Mouse (Mus musculus) forebrain, embryonic 10.5 days (tissue): ENCODE results near the gene Fam193a. TPM values are rescaled to one million over a fixed set of nuclear protein-coding genes. Genes with fewer than 3 reads are reported as not detected.

ENCODE experiments used
- DNase-seq: peaks from one replicate; pipeline ENCODE4 v3.0.0-alpha.2; 2017; ENCODE audit warnings: low spot score; ENCODE audit errors: extremely low spot score
- H3K27ac ChIP-seq: fragments of 300-500 bp; sonication (generic); 2 replicates; pipeline ENCODE4 v1.5.1; 2016; ENCODE audit warnings: mild to moderate bottlenecking
- H3K27me3 ChIP-seq: fragments of 300-500 bp; sonication (generic); 2 replicates; pipeline ENCODE4 v1.6.1; 2016; ENCODE audit warnings: mild to moderate bottlenecking; ENCODE audit not compliant: poor library complexity, severe bottlenecking
- H3K36me3 ChIP-seq: fragments of 300-500 bp; sonication (generic); replicated peaks from 2 replicates; pipeline ENCODE4 v1.6.1; 2016; ENCODE audit warnings: mild to moderate bottlenecking, moderate library complexity
- H3K4me1 ChIP-seq: fragments of 300-500 bp; sonication (generic); 2 replicates; pipeline ENCODE4 v1.6.1; 2016
- H3K4me3 ChIP-seq: fragments of 300-500 bp; sonication (generic); 2 replicates; pipeline ENCODE4 v1.5.1; 2016; ENCODE audit warnings: mild to moderate bottlenecking, moderate library complexity
- H3K9me3 ChIP-seq: fragments of 300-500 bp; sonication (generic); 2 replicates; pipeline ENCODE4 v1.6.1; 2016; ENCODE audit warnings: mild to moderate bottlenecking, moderate library complexity
- WGBS: fragments of 180-500 bp; shearing (Covaris S2); methylation state at CpG from one replicate; pipeline ENCODE4 v1.1.7; 2016; 5-methylcytosine and 5-hydroxymethylcytosine counted together
- polyA plus RNA-seq: library from polyadenylated mRNA; unstranded; fragments of >200 nt; fragmentation: Nextera tagmentation; extraction: Ambion mirVana; gene quantifications from 2 replicates; pipeline ENCODE4 v1.2.1, GENCODE M21; 2016

Gene Fam193a
- polyA plus RNA-seq, 1 experiment from 2014 or later, result 13.8 TPM

DNA sequence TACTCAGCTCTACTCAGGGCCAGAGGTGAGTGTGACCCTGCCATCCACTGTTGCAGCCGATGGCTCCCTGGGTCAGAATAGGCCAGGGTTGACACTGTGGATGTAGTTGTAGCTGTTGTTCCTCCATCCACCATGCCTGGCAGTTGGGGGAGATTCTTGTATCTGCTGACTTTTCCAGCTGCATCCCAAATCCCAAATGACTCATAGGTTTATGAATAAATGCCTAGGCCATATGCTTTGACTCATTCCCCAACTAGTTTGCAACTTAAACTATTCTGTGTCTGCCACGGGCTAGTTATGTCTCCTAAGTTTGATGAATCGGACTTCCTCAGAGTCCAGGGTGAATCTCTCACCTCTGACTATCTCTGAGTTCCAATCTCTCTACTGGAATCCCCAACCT is 9.5 kb upstream of the Fam193a start:
- H3K36me3 ChIP-seq, result peaks cover 95% of the 10 kb centered on the region
- H3K27ac ChIP-seq, result no peak overlapping the region
- DNase-seq, result no peak
- WGBS, result 92% methylated on average over 3 of the region's 3 CpGs
- no peaks in the 10 kb centered on the region for H3K9me3 ChIP-seq
- no peaks in the 10 kb centered on the region for H3K4me1 ChIP-seq
- no peak overlapping the region for H3K4me3 ChIP-seq
- H3K27me3 ChIP-seq, result no peaks in the 10 kb centered on the region

GRCm38 (mm10) chr5:34363115-34363514 is 6.6 kb upstream of the Fam193a start:
- H3K4me1 ChIP-seq, result no peaks in the 10 kb centered on the region
- H3K36me3 ChIP-seq, result peaks cover 73% of the 10 kb centered on the region
- H3K27me3 ChIP-seq, result no peaks in the 10 kb centered on the region
- no peaks in the 10 kb centered on the region for H3K9me3 ChIP-seq
- H3K4me3 ChIP-seq, result no peak overlapping the region
- H3K27ac ChIP-seq, result no peak overlapping the region
- no peak for DNase-seq

- Histone ChIP-seq H3K36me3 (peaks cover 22% of the 10 kb centered on the region), H3K4me3 (peak overlapping the region; percentile 91), H3K27ac (peak overlapping the region; percentile 87), H3K9me3 (no peaks in the 10 kb centered on the region), H3K27me3 (no peaks in the 10 kb centered on the region), H3K4me1 (peaks cover 26% of the 10 kb centered on the region)
- no peak for DNase-seq
- WGBS, result 70% methylated on average over 7 of the region's 7 CpGs
These were observed 1.0 kb upstream of the Fam193a start for GRCm38 (mm10) chr5:34368551-34369290.

DNA sequence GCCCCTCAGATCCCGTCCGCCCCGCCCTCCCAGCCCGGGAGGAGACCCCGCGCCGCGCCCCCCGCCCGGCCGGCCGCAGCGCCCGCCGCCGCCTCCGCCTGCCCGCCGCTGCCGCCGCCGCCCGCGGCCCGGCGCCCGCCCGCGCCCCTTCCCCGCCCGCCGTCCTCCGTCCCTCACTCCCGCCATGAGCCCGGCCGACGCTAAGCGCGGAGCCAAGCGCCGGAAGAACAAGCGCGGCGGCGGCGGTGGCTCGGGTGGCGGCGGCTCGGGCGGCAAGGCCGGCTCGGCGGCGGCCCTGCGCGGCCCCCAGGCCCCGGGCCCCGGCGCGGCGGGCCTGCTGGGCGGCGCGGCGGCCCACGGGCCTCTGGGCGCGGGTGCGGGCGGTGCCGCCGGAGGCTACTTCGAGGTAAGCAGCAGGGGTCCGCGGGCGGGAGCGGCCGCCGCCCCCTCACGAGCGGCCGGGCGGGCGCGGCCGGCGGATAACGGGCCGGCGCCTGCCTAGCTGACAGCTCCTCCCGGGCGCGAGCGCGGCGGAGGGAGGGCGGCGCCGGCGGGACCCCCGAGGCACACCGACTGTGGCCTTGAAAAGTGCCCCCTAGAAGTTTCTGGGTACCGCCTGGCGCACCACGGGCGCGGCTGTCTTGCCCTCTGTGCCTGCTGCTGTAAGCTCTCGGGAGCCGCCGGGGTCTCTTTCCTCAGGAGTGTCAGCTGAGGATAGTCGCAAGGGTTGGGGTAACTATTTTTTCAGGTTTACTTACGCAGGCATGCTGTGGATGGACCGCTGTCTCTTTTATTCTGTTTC is 490 bp downstream of the Fam193a start:
- WGBS, result 6% methylated on average over 101 of the region's 114 CpGs
- peak; percentile 43 for DNase-seq
- no peaks in the 10 kb centered on the region for H3K27me3 ChIP-seq

GRCm38 (mm10) chr5:34370840-34371239 is 1.1 kb downstream of the Fam193a start:
- H3K4me1 ChIP-seq, result peaks cover 26% of the 10 kb centered on the region
- peak overlapping the region; percentile 87; the same call in 1 of the 2 replicates for H3K27ac ChIP-seq
- H3K9me3 ChIP-seq, result no peaks in the 10 kb centered on the region
- H3K4me3 ChIP-seq, result peak overlapping the region; percentile 91
- no peak for DNase-seq
- WGBS, result 40% methylated on average over 8 of the region's 8 CpGs
- peaks cover 7% of the 10 kb centered on the region for H3K36me3 ChIP-seq
- no peaks in the 10 kb centered on the region for H3K27me3 ChIP-seq

More for the DNA sequence above, 490 bp downstream of the Fam193a start:
- Histone ChIP-seq H3K27ac (peak overlapping the region; percentile 87), H3K36me3 (peaks cover 11% of the 10 kb centered on the region), H3K4me1 (peaks cover 26% of the 10 kb centered on the region), H3K9me3 (no peaks in the 10 kb centered on the region), H3K4me3 (peak overlapping the region; percentile 91)

GRCm38 (mm10) chr5:34372141-34372540 is 2.4 kb downstream of the Fam193a start:
- Histone ChIP-seq H3K4me1 (peaks cover 26% of the 10 kb centered on the region), H3K27me3 (no peaks in the 10 kb centered on the region), H3K27ac (no peak overlapping the region), H3K9me3 (no peaks in the 10 kb centered on the region), H3K4me3 (no peak overlapping the region), H3K36me3 (peaks cover 10% of the 10 kb centered on the region)
- no peak for DNase-seq

DNA sequence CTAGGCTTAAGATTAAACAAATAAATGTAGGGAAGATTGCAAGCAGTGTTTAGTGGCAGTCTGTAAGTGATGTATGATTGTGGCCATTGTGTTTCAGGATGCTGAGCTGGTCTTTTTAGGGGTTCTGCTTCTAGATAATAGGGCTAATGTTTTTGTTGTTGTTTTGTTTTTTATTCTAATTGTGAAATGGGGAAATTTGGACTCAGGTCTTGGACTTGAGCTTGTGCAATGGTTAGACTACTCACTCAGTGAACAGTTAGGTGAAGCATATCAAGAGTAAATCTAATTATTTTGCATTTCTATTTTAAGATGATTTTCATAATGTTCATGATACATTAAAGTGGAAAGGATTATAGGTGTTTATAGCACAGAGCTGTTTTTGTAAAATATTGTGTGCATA is 2.8 kb downstream of the Fam193a start:
- H3K27ac ChIP-seq, result no peak overlapping the region
- no peaks in the 10 kb centered on the region for H3K27me3 ChIP-seq
- no peaks in the 10 kb centered on the region for H3K9me3 ChIP-seq
- H3K36me3 ChIP-seq, result peaks cover 13% of the 10 kb centered on the region
- DNase-seq, result no peak
- no peak overlapping the region for H3K4me3 ChIP-seq
- peaks cover 26% of the 10 kb centered on the region for H3K4me1 ChIP-seq

GRCm38 (mm10) chr5:34378787-34379186 is 9.1 kb downstream of the Fam193a start:
- H3K4me1 ChIP-seq, result no peaks in the 10 kb centered on the region
- H3K9me3 ChIP-seq, result peaks cover 7% of the 10 kb centered on the region; the same call in 1 of the 2 replicates
- no peak for DNase-seq
- H3K4me3 ChIP-seq, result no peak overlapping the region
- peaks cover 39% of the 10 kb centered on the region for H3K36me3 ChIP-seq
- H3K27ac ChIP-seq, result no peak overlapping the region
- H3K27me3 ChIP-seq, result no peaks in the 10 kb centered on the region

GRCm38 (mm10) chr5:34381700-34382099 is 12.0 kb downstream of the Fam193a start:
- H3K27ac ChIP-seq, result no peak overlapping the region
- 94% methylated on average over 2 of the region's 2 CpGs for WGBS
- H3K4me1 ChIP-seq, result no peaks in the 10 kb centered on the region
- DNase-seq, result no peak
- peaks cover 26% of the 10 kb centered on the region for H3K9me3 ChIP-seq
- H3K27me3 ChIP-seq, result no peaks in the 10 kb centered on the region
- no peak overlapping the region for H3K4me3 ChIP-seq
- H3K36me3 ChIP-seq, result peaks cover 56% of the 10 kb centered on the region

GRCm38 (mm10) chr5:34385616-34386015 is 15.9 kb downstream of the Fam193a start:
- H3K36me3 ChIP-seq, result peaks cover 60% of the 10 kb centered on the region
- H3K27ac ChIP-seq, result no peak overlapping the region
- no peaks in the 10 kb centered on the region for H3K27me3 ChIP-seq
- peaks cover 38% of the 10 kb centered on the region for H3K9me3 ChIP-seq
- DNase-seq, result no peak
- WGBS, result 97% methylated on average over 5 of the region's 5 CpGs
- H3K4me3 ChIP-seq, result no peak overlapping the region
- H3K4me1 ChIP-seq, result no peaks in the 10 kb centered on the region

- no peaks in the 10 kb centered on the region for H3K27me3 ChIP-seq
- peaks cover 62% of the 10 kb centered on the region for H3K36me3 ChIP-seq
- DNase-seq, result no peak
- no peak overlapping the region for H3K4me3 ChIP-seq
- no peaks in the 10 kb centered on the region for H3K4me1 ChIP-seq
- peaks cover 38% of the 10 kb centered on the region for H3K9me3 ChIP-seq
- 96% methylated on average over 2 of the region's 2 CpGs for WGBS
- no peak overlapping the region for H3K27ac ChIP-seq
These were observed 17.0 kb downstream of the Fam193a start for GRCm38 (mm10) chr5:34386744-34387143.

DNA sequence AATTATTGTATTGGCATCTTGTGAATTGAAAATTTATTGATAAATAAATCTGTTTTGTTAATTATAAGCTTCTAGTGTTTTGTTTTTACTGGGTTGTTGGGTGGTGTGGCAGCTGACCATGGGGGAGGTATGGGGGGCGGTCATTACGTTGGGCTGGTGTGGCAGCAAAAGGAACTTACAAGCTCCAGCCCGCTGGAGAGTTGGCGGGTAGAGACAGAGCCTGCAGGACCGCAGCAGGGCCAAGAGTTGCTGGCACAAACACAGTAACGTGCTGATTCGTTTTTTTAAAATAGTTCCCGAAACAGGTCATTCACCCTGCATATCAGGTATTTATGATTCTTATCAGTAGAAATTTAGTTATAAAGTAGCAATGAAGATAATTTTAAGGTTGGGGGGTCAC is 23.5 kb downstream of the Fam193a start:
- 96% methylated on average over 8 of the region's 8 CpGs for WGBS
- no peak for DNase-seq
- Histone ChIP-seq H3K4me3 (no peak overlapping the region), H3K36me3 (peaks cover 12% of the 10 kb centered on the region), H3K4me1 (no peaks in the 10 kb centered on the region), H3K9me3 (no peaks in the 10 kb centered on the region; the same call in 1 of the 2 replicates), H3K27ac (no peak overlapping the region), H3K27me3 (no peaks in the 10 kb centered on the region)

DNA sequence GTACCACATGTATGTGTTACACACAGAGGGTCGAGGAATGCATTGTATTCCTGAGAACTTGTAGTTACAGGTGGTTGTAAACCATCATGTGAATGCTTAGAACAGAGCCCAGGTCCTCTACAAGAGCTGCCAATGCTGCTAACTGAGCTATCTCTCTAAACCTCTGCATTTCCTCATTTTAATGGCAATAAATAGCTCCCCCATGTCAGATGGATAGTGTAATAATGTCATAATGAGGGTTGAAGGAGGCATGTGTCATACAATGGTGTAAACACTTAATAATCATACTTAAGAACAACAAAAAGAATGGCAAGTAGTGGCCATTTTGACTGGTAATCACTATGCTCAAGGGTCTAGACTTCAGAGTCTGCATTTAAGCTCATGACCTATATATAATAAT is 25.6 kb downstream of the Fam193a start:
- Histone ChIP-seq H3K4me3 (no peak overlapping the region), H3K36me3 (peaks cover 7% of the 10 kb centered on the region; the same call in 1 of the 2 replicates), H3K4me1 (no peaks in the 10 kb centered on the region), H3K9me3 (no peaks in the 10 kb centered on the region), H3K27ac (no peak overlapping the region), H3K27me3 (no peaks in the 10 kb centered on the region)
- no peak for DNase-seq
- 93% methylated on average over 1 of the region's 1 CpGs for WGBS
